Mouse (Mus musculus) kidney, adult 2 months (tissue): ENCODE results near the gene Iqck. TPM values are rescaled to one million over a fixed set of nuclear protein-coding genes. Genes with fewer than 3 reads are reported as not detected.
A peak's percentile ranks its signal among the peaks of the same experiment; 100 is the strongest.

Source experiments
- DNase-seq: peaks from one replicate; pipeline ENCODE4 v3.0.0; 2021
- H3K27ac ChIP-seq: fragments of 200-500 bp; 2 replicates; pipeline ENCODE4 v1.5.1; 2012; ENCODE audit warnings: low read depth, low read length, control low read depth, inconsistent platforms; ENCODE audit not compliant: insufficient read depth
- H3K27me3 ChIP-seq: fragments of 200-500 bp; replicated peaks from 2 replicates; pipeline ENCODE4 v1.6.1; 2012; ENCODE audit warnings: mild to moderate bottlenecking, moderate library complexity, low read length, inconsistent platforms; ENCODE audit not compliant: control insufficient read depth, insufficient read depth
- H3K36me3 ChIP-seq: fragments of 200-500 bp; 2 replicates; pipeline ENCODE4 v1.6.1; 2012; ENCODE audit warnings: mild to moderate bottlenecking, moderate library complexity, low read length, inconsistent platforms; ENCODE audit not compliant: control insufficient read depth, insufficient read depth
- H3K4me1 ChIP-seq: fragments of 200-500 bp; 2 replicates; pipeline ENCODE4 v1.6.1; 2011; ENCODE audit warnings: low read length; ENCODE audit not compliant: control insufficient read depth, insufficient read depth
- H3K4me3 ChIP-seq: fragments of 200-500 bp; 2 replicates; pipeline ENCODE4 v1.5.1; 2011; ENCODE audit warnings: mild to moderate bottlenecking, low read depth, low read length, control low read depth; ENCODE audit not compliant: insufficient read depth
- CTCF ChIP-seq: fragments of 200-500 bp; conservative IDR thresholded peaks from 2 replicates; pipeline ENCODE4 v1.5.1; 2011; ENCODE audit warnings: low read depth, mild to moderate bottlenecking, control low read depth, low read length, moderate library complexity, mixed read lengths; ENCODE audit not compliant: insufficient read depth, insufficient read length
- POLR2A ChIP-seq: fragments of 200-500 bp; IDR thresholded peaks from one replicate; pipeline ENCODE4 v1.6.1; 2011; ENCODE audit warnings: low read depth, low read length, control low read depth
- WGBS: fragments of 180-500 bp; shearing (Covaris S2); methylation state at CpG from one replicate; pipeline ENCODE4 v1.1.7; 2018; 5-methylcytosine and 5-hydroxymethylcytosine counted together
- polyA plus RNA-seq: library from polyadenylated mRNA; depleted of rRNA; stranded (reverse); fragments of >200 nt; gene quantifications from 2 replicates; pipeline ENCODE4 v1.2.3, GENCODE M21; 2012

The Iqck gene
- polyA plus RNA-seq, 1 experiment: 2.0 TPM

DNA sequence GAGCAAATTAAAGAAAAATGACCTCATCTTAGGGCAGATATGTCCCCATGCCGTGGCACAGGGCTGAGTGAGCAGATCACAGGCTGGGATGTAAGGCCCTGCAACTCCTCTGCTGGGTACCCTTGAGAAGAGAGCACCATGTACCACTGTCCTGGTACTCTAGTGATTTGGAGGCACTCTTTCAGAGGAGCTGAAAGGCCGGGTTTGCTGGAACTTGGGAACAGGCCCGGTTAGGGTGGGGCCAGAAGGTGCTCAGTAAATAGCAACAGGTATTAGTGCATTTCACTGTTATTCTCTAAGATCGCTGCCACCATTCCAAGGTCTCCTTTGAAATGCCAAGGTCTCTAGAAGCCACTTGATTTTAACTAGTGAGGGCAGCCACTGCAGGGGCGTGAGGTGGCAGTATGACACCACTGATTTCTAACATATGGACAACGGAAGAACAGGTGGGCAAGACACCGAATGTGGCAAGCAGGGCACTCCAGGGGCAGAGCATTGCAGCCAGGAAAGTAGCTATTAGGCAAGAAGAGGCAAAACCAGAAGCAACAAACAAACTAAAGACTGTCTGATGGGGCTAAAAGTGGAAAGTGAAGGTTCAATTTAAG lies 59.1 kb downstream of the Iqck start:
- Histone ChIP-seq H3K27me3 (no peaks in the 10 kb centered on the region), H3K4me3 (no peak overlapping the region), H3K4me1 (no peaks in the 10 kb centered on the region), H3K36me3 (no peaks in the 10 kb centered on the region), H3K27ac (no peak overlapping the region)
- DNase-seq: no peak
- WGBS: 89% methylated on average over 7 of the region's 7 CpGs
- TF ChIP-seq POLR2A (no peak), CTCF (no peak)

GRCm38 (mm10) chr7:118919261-118920006 lies 63.9 kb downstream of the Iqck start:
- TF ChIP-seq POLR2A (no peak), CTCF (no peak)
- Histone ChIP-seq H3K4me1 (no peaks in the 10 kb centered on the region), H3K27ac (no peak overlapping the region), H3K36me3 (no peaks in the 10 kb centered on the region), H3K4me3 (no peak overlapping the region), H3K27me3 (no peaks in the 10 kb centered on the region)
- WGBS: 43% methylated on average over 10 of the region's 10 CpGs
- DNase-seq: no peak

- peak; percentile 13 for DNase-seq
- no peaks in the 10 kb centered on the region for H3K36me3 ChIP-seq
- TF ChIP-seq POLR2A: no peak
- no peak for TF ChIP-seq CTCF
- H3K27ac ChIP-seq: no peak overlapping the region
- no peaks in the 10 kb centered on the region for H3K4me1 ChIP-seq
- H3K27me3 ChIP-seq: no peaks in the 10 kb centered on the region
- 64% methylated on average over 4 of the region's 4 CpGs for WGBS
- H3K4me3 ChIP-seq: no peak overlapping the region
These were observed 67.1 kb downstream of the Iqck start for GRCm38 (mm10) chr7:118922441-118923202.

DNA sequence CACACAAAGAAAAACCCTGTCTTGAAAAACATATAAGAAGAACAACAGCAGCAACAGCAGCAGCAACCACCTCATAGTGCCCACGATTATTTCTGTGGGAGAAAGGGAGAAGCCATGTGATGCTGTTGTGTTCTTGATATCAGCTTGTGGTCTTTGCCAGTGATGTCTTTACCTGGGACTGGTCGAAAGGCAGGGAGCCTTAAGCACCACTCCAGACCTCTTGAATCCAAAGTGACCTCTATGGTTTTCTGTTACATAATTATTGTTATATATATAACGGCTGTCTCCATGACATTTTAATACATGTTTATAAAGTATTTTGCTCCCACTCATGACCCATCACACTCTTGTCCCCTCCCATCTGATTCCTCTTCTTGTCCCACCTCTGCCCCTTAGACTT lies 70.0 kb downstream of the Iqck start:
- Histone ChIP-seq H3K36me3 (no peaks in the 10 kb centered on the region), H3K4me1 (no peaks in the 10 kb centered on the region), H3K27me3 (no peaks in the 10 kb centered on the region), H3K4me3 (no peak overlapping the region), H3K27ac (no peak overlapping the region)
- WGBS: 81% methylated on average over 3 of the region's 3 CpGs
- no peak for DNase-seq
- TF ChIP-seq POLR2A (no peak), CTCF (no peak)

GRCm38 (mm10) chr7:118926516-118927260 lies 71.1 kb downstream of the Iqck start:
- WGBS: 92% methylated on average over 6 of the region's 6 CpGs
- no peak for DNase-seq

DNA sequence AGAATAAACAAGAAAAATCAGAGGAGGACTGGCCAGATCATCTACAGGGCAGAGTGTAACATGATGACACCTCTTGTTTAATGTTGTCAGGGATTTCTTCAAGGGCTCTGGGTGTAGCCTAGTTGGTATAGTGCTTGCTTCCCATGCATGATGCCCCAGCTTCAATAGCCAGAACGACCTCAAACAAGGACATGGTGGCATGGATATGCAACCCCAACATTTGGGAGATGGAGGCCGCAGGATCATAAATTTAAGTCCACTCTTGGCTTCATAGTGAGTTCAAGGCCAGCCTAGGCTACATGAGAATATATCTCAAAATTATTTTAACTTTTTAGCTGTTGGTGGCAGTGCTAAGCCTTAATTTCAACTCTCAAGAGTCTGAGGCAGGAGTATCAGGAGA lies 71.7 kb downstream of the Iqck start:
- no peak for DNase-seq
- 82% methylated on average over 2 of the region's 2 CpGs for WGBS
- Histone ChIP-seq H3K36me3 (no peaks in the 10 kb centered on the region), H3K27ac (no peak overlapping the region), H3K4me3 (no peak overlapping the region), H3K4me1 (no peaks in the 10 kb centered on the region), H3K27me3 (no peaks in the 10 kb centered on the region)
- TF ChIP-seq POLR2A (no peak), CTCF (no peak)

More at GRCm38 (mm10) chr7:118926516-118927260, 71.1 kb downstream of the Iqck start:
- Histone ChIP-seq H3K36me3 (no peaks in the 10 kb centered on the region), H3K4me3 (no peak overlapping the region), H3K4me1 (no peaks in the 10 kb centered on the region), H3K27ac (no peak overlapping the region), H3K27me3 (no peaks in the 10 kb centered on the region)
- TF ChIP-seq POLR2A: no peak
- no peak for TF ChIP-seq CTCF
